Mouse (Mus musculus) CD4-positive, CD25-positive, alpha-beta regulatory T cell, adult 4 months (primary cell): ENCODE measurements around the gene Dkk2. TPM values are rescaled to one million over a fixed set of nuclear protein-coding genes. Genes with fewer than 3 reads are reported as not detected.
"Not testable (repeated sequence)": the region's sequence is repeated elsewhere in the genome, so short reads cannot be mapped to it uniquely, and the experiment has no call there.

Source experiments
- ATAC-seq: one replicate; pipeline ENCODE4 v1.8.0; 2017
- polyA plus RNA-seq, 2 experiments: library from polyadenylated mRNA; unstranded; fragments of 100-300 nt; shearing (Covaris generic); gene quantifications; one replicate each; pipeline ENCODE4 v1.2.1; 2017

The Dkk2 gene
- under 1 TPM in 1 of 2 experiments, not detected in 1; 0.08 TPM for polyA plus RNA-seq

GRCm38 (mm10) chr3:132085112-132085822 is at the start of gene Dkk2:
TSS of gene Dkk2 (plus strand) at chr3:132085292.
- no peak for ATAC-seq

DNA sequence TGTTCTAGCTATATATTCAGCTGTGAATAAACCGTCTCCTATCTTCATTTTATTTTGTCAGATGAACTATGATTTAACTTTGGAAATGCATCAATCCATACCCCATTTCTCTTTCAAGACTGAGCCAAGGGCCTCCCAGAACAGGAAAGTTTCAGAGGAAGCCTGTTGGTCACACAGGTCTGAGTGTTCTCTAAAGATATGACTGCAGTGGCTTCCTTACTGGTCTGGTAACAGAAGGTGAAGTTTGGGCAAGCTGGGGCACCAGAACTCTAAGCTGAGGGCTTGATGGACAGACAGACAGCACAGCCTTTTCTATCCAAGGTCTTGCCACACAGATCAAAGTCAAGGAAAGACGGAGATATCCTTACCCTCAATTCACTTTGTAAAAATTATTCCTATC is 48.4 kb upstream of the Dkk2 start:
- ATAC-seq: no peak

- ATAC-seq: no peak
Measured at GRCm38 (mm10) chr3:132037670-132038069, 47.4 kb upstream of the Dkk2 start.

DNA sequence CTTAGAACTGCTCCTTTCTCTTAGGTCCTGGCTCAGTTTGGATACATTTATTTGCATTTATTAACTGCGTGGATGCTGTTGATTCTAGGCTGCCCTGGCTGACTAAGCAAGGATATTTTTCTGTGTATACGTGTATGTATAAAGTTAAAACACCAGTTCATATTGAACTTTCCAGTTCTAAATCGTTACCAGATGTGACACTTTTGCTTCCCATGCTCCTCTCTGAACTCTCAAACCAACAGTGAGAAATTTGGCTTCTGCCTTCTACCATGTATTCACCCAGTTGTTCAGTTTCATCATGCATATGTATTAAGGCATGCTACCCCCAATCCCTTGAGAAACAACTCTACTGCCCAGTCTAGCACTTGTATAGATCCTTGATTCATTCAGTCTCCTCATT is 45.0 kb upstream of the Dkk2 start:
- ATAC-seq: no peak

DNA sequence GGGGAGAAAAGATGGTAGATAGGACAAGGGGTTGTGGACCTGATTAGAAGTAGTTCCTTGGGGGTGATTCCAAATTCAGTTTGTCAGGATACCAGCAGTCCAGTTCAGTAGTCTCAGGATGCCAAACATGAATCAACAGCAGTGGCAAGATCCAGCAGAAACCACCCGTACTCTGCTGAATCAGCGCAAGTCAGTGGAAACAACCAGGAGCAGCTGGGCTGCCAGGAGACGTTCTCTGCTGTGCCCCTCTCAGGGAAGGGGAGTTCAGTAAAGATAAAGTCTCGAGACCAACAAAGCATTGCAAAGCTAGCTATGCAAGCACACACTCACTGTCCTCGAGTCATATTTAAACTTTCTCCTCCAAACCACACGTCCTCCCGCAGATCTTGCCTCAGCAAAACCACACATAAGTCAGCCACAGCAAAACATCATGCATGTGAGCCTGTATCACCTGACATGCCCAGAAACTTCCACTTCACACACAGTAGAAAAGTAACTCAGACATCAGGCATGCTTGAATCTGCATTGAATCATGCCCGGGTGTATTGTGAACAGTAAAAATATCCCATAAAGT is 34.1 kb upstream of the Dkk2 start:
- ATAC-seq: no peak

DNA sequence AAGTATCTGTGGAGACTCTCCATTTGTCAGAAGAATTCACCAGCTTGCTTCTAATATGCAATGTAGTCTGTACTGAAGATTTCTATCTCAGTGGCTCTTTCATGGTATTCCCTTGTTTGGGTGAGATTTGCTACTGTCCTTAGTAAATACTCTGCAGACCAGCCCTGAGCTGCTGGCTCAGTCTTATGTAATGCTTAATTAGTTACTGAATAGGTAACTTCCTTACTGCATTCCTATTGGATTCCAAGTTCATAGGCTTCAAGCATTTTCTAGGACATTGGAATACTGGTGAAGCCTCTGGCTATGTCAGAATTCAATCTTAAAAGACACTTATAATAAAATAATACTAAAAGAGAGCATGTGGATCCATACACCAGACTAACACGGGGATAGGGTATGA is 22.3 kb upstream of the Dkk2 start:
- ATAC-seq: not testable (repeated sequence)

GRCm38 (mm10) chr3:132063374-132063773 is 21.7 kb upstream of the Dkk2 start:
- ATAC-seq: no peak

DNA sequence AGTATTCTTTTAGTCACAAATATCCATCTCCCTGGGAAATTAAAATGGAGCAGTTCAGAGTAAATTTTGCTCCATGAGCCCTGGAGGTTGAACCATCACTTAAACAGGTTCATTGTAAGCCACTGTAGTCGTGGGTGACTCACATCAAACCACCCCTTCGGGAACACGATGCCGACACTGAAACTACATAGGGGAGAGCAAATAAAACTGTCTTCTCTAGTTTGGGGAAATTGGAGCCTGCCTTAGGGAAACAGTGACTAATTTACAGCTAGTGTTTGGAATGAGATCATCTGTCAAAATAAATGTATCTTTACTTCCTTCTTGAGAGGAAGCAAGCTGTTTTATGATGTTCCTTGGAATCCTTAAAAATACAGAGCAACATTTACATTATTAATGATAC is 21.1 kb upstream of the Dkk2 start:
- no peak for ATAC-seq

DNA sequence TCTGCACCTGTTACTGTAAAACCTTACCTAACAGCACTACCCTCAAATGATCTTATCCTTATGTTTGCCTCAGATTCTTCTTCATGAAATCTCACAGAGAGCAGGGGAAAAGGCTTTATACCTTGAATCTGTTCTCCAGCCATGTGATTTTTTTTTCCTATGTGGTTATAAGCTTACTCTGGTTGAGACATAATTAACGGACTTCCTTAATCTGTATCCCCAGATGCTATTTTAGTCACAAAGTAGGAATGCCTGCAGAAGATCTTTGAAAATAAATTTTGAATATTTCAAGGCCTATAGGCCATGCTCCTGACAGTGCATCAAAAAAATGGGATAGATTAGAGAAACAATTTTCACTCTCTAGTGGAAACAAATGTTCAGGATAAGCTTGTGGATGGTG is 20.2 kb upstream of the Dkk2 start:
- no peak for ATAC-seq

GRCm38 (mm10) chr3:132070949-132071348 is 14.1 kb upstream of the Dkk2 start:
- ATAC-seq: no peak

DNA sequence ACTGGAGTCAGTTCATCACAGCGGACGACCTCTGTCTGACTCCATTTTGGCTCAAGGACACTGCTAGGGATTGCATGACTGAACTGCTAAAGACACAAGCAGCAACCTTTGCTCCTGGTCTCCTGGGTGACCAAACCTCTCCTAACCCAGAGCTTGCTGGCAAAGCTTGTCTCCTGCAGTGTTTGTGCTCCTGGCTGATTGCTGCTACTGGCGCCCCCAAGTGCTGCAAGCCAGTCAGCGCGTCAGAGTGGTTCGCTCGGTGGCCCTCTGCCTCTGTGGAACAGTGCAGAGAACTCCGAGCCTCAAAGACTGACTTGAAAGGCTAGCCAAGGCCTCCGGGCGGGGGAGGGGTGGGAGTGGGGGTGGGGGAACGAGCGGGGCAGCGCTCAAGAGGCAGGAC is 1.1 kb upstream of the Dkk2 start:
- ATAC-seq: no peak

GRCm38 (mm10) chr3:132084680-132085079 is 412 bp upstream of the Dkk2 start:
- no peak for ATAC-seq

GRCm38 (mm10) chr3:132085823-132086350 is 795 bp downstream of the Dkk2 start:
- ATAC-seq: no peak

GRCm38 (mm10) chr3:132086461-132086860 is 1.4 kb downstream of the Dkk2 start:
- no peak for ATAC-seq

- ATAC-seq: no peak
Measured at GRCm38 (mm10) chr3:132087011-132087486, 2.0 kb downstream of the Dkk2 start.

GRCm38 (mm10) chr3:132092983-132093382 is 7.9 kb downstream of the Dkk2 start:
- ATAC-seq: no peak

DNA sequence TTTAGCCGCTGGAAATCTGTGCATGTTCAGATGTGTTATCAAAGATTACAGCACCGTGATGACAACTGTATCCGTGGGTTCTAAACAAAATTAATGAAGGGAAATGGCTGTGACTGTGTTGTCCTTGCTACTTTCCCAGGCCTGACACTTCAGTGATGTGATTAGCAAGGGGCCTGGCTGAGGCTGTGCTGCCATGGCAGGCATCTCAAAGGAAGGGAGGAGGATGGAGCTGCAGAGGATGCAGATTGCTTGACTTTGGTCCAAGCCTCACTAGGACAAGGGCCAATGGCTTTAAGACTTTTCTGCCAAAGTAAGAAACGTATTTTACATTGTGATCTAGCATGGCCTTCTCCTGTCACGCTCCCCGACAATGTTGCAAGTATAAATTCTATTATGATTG is 11.2 kb downstream of the Dkk2 start:
- ATAC-seq: no peak

- ATAC-seq: no peak
Measured at GRCm38 (mm10) chr3:132100746-132101145, 15.7 kb downstream of the Dkk2 start.

DNA sequence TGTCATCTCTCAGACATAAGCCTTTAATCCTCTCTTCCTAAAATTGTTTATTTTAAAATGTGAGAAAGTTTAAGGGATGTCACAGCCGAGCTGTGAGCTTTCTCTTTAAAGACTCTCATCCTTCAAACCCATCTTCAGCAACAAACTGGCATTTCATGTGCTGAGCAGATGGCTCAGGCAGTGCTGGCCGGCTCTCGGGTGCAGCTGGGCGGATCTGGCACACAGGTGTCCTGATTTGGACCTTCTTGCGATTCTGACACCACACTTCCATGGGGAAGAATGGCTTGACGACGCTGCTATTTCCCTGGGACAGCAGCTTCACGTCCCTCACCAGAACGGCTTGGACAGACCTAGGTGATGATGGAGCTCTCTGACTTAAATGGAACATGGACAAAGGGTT is 17.9 kb downstream of the Dkk2 start:
- ATAC-seq: no peak

DNA sequence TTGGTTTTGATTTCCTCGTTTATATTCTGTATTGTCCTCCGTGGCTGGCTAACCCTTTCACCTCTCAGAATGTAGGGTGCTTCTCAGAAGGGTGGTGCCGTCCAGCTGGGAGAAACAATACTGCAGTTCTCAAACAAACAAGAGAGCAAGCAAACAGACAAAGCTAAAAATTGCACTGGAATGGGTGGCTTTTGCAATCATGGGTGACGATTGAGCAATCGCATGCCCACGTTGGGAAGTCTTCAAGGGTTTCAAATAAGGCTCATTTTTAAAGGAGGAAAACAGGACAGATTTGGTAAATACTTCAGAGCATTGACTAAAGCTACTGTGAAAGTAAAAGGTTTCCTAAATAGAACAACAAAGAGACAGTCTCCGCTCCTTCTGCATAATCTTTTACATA is 18.4 kb downstream of the Dkk2 start:
- ATAC-seq: no peak

DNA sequence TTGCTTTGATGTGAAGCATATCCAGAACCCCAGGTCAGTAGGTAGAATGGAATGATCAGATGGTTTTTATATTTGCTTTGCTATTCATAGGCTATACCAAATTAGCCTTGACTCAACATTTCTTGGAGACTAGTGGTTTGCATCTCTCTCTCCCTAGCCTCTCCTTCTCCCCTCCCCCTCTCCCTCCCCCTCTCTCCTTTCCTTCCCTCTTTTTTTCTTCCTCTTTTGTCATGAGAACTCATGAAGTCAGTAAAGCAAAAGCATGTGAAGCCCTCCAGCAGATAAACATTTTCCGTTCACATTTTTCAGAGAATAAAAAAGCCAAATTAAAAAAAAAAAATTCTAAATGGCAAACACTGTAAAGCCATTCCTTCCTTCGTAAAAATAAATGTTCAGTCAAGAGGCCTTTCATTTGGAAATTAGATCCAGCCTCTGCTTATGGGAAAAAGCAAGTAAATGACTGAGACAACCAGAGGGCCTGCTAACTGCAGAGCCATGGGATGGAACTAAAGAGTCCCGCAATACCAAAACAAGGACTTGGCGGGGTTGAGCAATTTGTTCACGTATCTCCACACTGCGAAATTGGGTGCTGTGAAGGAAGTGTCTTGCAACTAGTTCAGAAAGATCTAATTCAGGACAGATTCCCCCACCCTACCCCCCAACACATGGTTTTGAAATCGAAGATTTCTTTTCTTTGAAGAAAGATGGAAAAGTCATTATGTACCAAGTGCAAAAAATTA is 30.9 kb downstream of the Dkk2 start:
- no peak for ATAC-seq

DNA sequence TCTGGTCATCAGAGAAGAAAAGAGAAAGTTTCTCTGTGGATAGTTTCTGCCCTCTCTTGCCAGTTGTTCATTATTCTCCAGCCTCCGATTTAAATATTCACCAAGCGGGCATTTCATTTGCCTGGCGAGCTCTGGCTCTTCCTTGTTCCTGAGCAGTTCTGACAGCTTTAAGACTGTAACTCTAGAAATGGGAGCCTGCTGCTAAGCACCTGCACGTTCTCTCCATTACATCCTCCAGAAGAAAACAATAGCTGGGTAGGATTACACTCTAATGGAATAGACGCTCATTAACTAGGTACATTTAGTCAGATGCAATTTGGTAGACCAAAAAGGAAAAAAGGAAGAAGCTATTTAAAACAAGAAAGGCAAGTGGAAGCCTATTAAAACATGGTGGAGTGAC is 36.3 kb downstream of the Dkk2 start:
- ATAC-seq: no peak

DNA sequence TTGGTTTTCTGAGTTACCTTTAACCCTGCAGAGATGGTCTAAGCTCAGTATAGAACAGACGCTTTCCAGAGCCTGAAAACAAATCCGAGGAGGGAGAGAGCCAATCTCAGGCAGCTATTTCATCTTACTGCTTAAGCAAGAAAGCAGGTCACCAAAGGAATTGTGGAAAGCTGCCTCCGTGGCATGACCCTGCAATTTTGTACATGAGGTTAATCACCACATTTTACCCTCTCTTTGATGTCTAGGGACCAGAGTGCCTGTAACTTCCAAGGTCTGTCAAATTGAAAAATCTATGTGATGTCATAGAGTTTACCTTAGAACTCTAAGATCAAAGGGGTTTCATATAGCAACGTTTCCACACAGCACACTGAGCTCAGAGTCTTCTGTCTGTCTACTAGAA is 37.5 kb downstream of the Dkk2 start:
- no peak for ATAC-seq
